Mouse (Mus musculus): ENCODE measurements around the gene Cpsf7. TPM values are rescaled to one million over a fixed set of nuclear protein-coding genes. Genes with fewer than 3 reads are reported as not detected.

The Cpsf7 gene
- total and polyA plus RNA-seq, 3 experiments, result 25.6 to 48.8 (median 28.8) TPM

DNA sequence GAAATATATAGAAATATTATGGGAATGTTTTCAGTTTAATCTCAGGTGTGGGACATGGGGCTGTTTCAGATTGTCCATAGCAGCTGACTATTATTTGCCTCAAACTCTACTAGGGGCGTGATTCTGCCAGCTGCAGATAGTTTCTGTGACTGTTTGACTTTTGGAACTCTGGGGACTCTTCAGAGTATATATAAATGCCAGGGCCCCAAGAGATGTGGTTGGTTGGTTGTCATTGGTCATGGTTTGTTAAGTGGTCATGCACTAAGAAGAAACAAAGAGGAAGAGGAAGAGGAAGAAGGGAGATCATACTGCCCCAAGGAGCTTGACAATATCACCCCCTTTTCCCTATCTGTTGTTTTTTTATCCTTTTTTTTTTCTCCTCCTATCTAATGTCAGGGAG is 3.1 kb upstream of the Cpsf7 start:
- H3K4me2 ChIP-seq (ENCODE audit: insufficient read depth, low read depth, poor library complexity, severe bottlenecking), result no peak overlapping the region
- H3K36me3 ChIP-seq (replicated peaks in 1 of 2; ENCODE audit: control insufficient read depth in 1 of 2, insufficient read depth in 1 of 2, low read length in 1 of 2), result peaks cover 9 to 20% of the 10 kb centered on the region in 2 experiments
- no peaks in the 10 kb centered on the region for H3K27me3 ChIP-seq (replicated peaks)
- TF ChIP-seq NRF1 (IDR thresholded peaks at IDR 0.05; ENCODE audit: low read depth, low read length), result no peak
- TF ChIP-seq RCOR1 (conservative IDR thresholded peaks at IDR 0.05; ENCODE audit: low read depth, low read length), result no peak
- TF ChIP-seq ZC3H11A (IDR thresholded peaks at IDR 0.05; ENCODE audit: low read depth, low read length), result no peak
- no peak for TF ChIP-seq CHD1 (IDR thresholded peaks at IDR 0.05; ENCODE audit: low read depth, low read length)
- TF ChIP-seq USF1 (IDR thresholded peaks at IDR 0.05; ENCODE audit: low read depth, low read length), result no peak
- no peak for TF ChIP-seq BHLHE40 (IDR thresholded peaks at IDR 0.05; ENCODE audit: low read depth, low read length)
- no peak for TF ChIP-seq IRF4 (IDR thresholded peaks at IDR 0.05; ENCODE audit: low read depth, low read length)
- TF ChIP-seq ZMIZ1 (IDR thresholded peaks at IDR 0.05; ENCODE audit: low read depth, low read length), result no peak
- TF ChIP-seq ZKSCAN1 (IDR thresholded peaks at IDR 0.05; ENCODE audit: borderline replicate concordance, low read depth, low read length), result no peak
- no peak overlapping the region for H3K9ac ChIP-seq (ENCODE audit: insufficient read depth, low read depth)
- H3K9me3 ChIP-seq (replicated peaks; ENCODE audit: low read length), result no peaks in the 10 kb centered on the region
- no peak overlapping the region for H3K27ac ChIP-seq (ENCODE audit: insufficient read depth, low read depth)
- no peak overlapping the region for H3K4me3 ChIP-seq (replicated peaks in 1 of 3; ENCODE audit: low read depth in 2 of 3, low read length in 2 of 3, poor library complexity in 1 of 3)
- dilution Hi-C loops (cut with MboI; ENCODE audit: extremely low pct_ligation_motif_present, extremely low pct_unique_long_range_greater_than_20kb, low sequenced_read_pairs), result no loop called here
- H3K4me1 ChIP-seq (ENCODE audit: control insufficient read depth in 1 of 2, insufficient read depth in 2 of 2), result peaks cover 7 to 71% of the 10 kb centered on the region in 2 experiments
- peak; percentile 51 for DNase-seq (ENCODE audit: extremely low read depth)
- H3K79me2 ChIP-seq (replicated peaks; ENCODE audit: control insufficient read depth, extremely low read depth, insufficient read depth, poor library complexity, severe bottlenecking), result peaks cover 47% of the 10 kb centered on the region
- in situ Hi-C loops (cut with MboI; ENCODE audit: low pct_ligation_motif_present, low pct_unique_long_range_greater_than_20kb, low sequenced_read_pairs), result no loop called here

DNA sequence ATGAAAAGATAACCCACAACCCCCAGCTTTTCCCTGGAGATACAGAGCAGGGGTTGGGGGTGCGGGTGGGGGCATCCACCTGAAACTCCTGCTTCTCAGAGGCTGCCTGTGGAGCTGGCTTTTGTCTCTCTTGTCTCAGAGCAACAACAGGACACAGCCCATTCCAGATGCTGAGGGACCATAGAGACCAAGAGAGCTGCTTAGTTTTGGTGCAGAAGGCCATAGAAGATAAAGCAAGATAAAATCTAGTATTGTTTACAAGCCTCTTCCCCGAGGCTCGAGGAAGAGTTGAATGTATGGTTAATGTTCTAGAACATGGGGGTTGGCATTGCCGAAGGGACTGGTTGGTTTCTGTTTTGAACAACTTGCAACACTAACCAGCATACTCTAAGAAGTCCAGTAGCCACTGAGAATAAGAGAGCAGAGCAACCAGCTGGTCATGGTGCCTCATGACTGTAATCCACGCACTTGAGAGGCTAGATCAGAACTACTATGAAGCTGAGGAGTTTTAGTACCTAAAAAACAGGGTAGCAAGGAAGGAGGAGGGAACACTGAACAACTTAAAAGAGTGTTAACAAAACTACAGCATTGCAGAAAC is 1.5 kb upstream of the Cpsf7 start:
- no peaks in the 10 kb centered on the region for H3K9me3 ChIP-seq (replicated peaks; ENCODE audit: low read length)
- in situ Hi-C loops (cut with MboI; ENCODE audit: low pct_ligation_motif_present, low pct_unique_long_range_greater_than_20kb, low sequenced_read_pairs), result no loop called here
- peaks cover 9 to 70% of the 10 kb centered on the region in 2 experiments for H3K4me1 ChIP-seq (ENCODE audit: control insufficient read depth in 1 of 2, insufficient read depth in 2 of 2)
- H3K9ac ChIP-seq (ENCODE audit: insufficient read depth, low read depth), result peak overlapping the region; percentile 72; the same call in 1 of the 2 replicates
- TF ChIP-seq MXI1 (IDR thresholded peaks at IDR 0.05; ENCODE audit: low read depth, low read length), result no peak
- no peak for TF ChIP-seq CHD2 (IDR thresholded peaks at IDR 0.05; ENCODE audit: low read length)
- no peak for TF ChIP-seq MAZ (IDR thresholded peaks at IDR 0.05; ENCODE audit: low read depth, low read length)
- DNase-seq (ENCODE audit: extremely low read depth), result no peak
- dilution Hi-C loops (cut with MboI; ENCODE audit: extremely low pct_ligation_motif_present, extremely low pct_unique_long_range_greater_than_20kb, low sequenced_read_pairs), result no loop called here
- no peaks in the 10 kb centered on the region for H3K27me3 ChIP-seq (replicated peaks)
- H3K27ac ChIP-seq (ENCODE audit: insufficient read depth, low read depth), result no peak overlapping the region
- peak overlapping the region; percentile 27 for H3K4me2 ChIP-seq (ENCODE audit: insufficient read depth, low read depth, poor library complexity, severe bottlenecking)
- H3K4me3 ChIP-seq (replicated peaks in 1 of 3; ENCODE audit: low read depth in 2 of 3, low read length in 2 of 3, poor library complexity in 1 of 3), result peak overlapping the region in 2 of 3 experiments; percentile 94 to 96
- H3K36me3 ChIP-seq (replicated peaks in 1 of 2; ENCODE audit: control insufficient read depth in 1 of 2, insufficient read depth in 1 of 2, low read length in 1 of 2), result peaks cover 5 to 18% of the 10 kb centered on the region in 2 experiments
- peaks cover 53% of the 10 kb centered on the region for H3K79me2 ChIP-seq (replicated peaks; ENCODE audit: control insufficient read depth, extremely low read depth, insufficient read depth, poor library complexity, severe bottlenecking)

DNA sequence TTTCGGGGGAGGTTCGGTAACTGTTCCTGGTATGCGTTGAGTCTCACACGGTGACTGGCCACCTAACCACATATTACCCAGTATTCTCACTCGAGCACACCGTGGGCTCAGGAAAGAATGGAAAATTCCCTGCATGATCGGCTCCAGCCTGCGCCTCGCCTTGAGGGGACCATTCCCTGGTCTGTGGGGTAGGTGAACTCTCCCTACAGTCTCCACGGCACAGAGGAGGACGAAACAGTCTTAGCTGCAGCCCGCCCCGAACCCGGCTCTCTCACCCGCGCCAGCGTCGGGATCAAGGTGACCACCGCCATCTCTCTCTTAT is 321 bp upstream of the Cpsf7 start:
- peaks cover 9 to 63% of the 10 kb centered on the region in 2 experiments for H3K4me1 ChIP-seq (ENCODE audit: control insufficient read depth in 1 of 2, insufficient read depth in 2 of 2)
- peaks cover 53% of the 10 kb centered on the region for H3K79me2 ChIP-seq (replicated peaks; ENCODE audit: control insufficient read depth, extremely low read depth, insufficient read depth, poor library complexity, severe bottlenecking)
- H3K4me2 ChIP-seq (ENCODE audit: insufficient read depth, low read depth, poor library complexity, severe bottlenecking), result no peak overlapping the region
- H3K9me3 ChIP-seq (replicated peaks; ENCODE audit: low read length), result no peaks in the 10 kb centered on the region
- H3K27me3 ChIP-seq (replicated peaks), result no peaks in the 10 kb centered on the region
- H3K9ac ChIP-seq (ENCODE audit: insufficient read depth, low read depth), result peak overlapping the region; percentile 72
- dilution Hi-C loops (cut with MboI; ENCODE audit: extremely low pct_ligation_motif_present, extremely low pct_unique_long_range_greater_than_20kb, low sequenced_read_pairs) (no loop called here), in situ Hi-C loops (cut with MboI; ENCODE audit: low pct_ligation_motif_present, low pct_unique_long_range_greater_than_20kb, low sequenced_read_pairs) (no loop called here)
- peaks cover 5 to 25% of the 10 kb centered on the region in 2 experiments for H3K36me3 ChIP-seq (replicated peaks in 1 of 2; ENCODE audit: control insufficient read depth in 1 of 2, insufficient read depth in 1 of 2, low read length in 1 of 2)
- peak overlapping the region; percentile 90 to 96 (median 94) for H3K4me3 ChIP-seq (replicated peaks in 1 of 3; ENCODE audit: low read depth in 2 of 3, low read length in 2 of 3, poor library complexity in 1 of 3)
- H3K27ac ChIP-seq (ENCODE audit: insufficient read depth, low read depth), result peak overlapping the region; percentile 69
- TF ChIP-seq ETS1 (conservative IDR thresholded peaks at IDR 0.05; ENCODE audit: low read depth, low read length) (peak; percentile 26; the same call in 1 of the 2 replicates), BHLHE40 (IDR thresholded peaks at IDR 0.05; ENCODE audit: low read depth, low read length) (0 out of 2 replicates have a peak, but pooled peaks have one; percentile 12), CHD2 (IDR thresholded peaks at IDR 0.05; ENCODE audit: low read length) (no peak), EP300 (IDR thresholded peaks at IDR 0.05; ENCODE audit: low read length) (0 out of 2 replicates have a peak, but pooled peaks have one; percentile 35), NELFE (IDR thresholded peaks at IDR 0.05; ENCODE audit: low read depth, low read length) (no peak; the same call in none of the 2 replicates), MAX (IDR thresholded peaks at IDR 0.05; ENCODE audit: low read length) (no peak), ZMIZ1 (IDR thresholded peaks at IDR 0.05; ENCODE audit: low read depth, low read length) (0 out of 2 replicates have a peak, but pooled peaks have one; percentile 87), NRF1 (IDR thresholded peaks at IDR 0.05; ENCODE audit: low read depth, low read length) (no peak), CTCF (conservative IDR thresholded peaks at IDR 0.05 in 1 of 2, IDR thresholded peaks at IDR 0.05 in 1 of 2; ENCODE audit: low read depth in 2 of 2, low read length in 2 of 2) (no peak), MYC (IDR thresholded peaks at IDR 0.05; ENCODE audit: low read depth, low read length) (peak; percentile 49; the same call in 1 of the 2 replicates), ELF1 (IDR thresholded peaks at IDR 0.05; ENCODE audit: low read depth, low read length) (no peak), GABPA (IDR thresholded peaks at IDR 0.05; ENCODE audit: insufficient replicate concordance, low read depth, low read length) (no peak), MXI1 (IDR thresholded peaks at IDR 0.05; ENCODE audit: low read depth, low read length) (peak; percentile 73; the same call in 1 of the 2 replicates), CHD1 (IDR thresholded peaks at IDR 0.05; ENCODE audit: low read depth, low read length) (peak; percentile 37; the same call in 1 of the 2 replicates)
- DNase-seq (ENCODE audit: extremely low read depth), result no peak

Measured in CH12.LX (cell line).